Mouse (Mus musculus) stomach, adult 2 months (tissue): ENCODE results near the gene Olfr372. TPM values are rescaled to one million over a fixed set of nuclear protein-coding genes. Genes with fewer than 3 reads are reported as not detected.

Source experiments
- polyA plus RNA-seq: library from polyadenylated mRNA; depleted of rRNA; stranded (reverse); fragments of >200 nt; gene quantifications from 2 replicates; pipeline ENCODE4 v1.2.3, GENCODE M21; 2012; rRNA removed

The Olfr372 gene
- polyA plus RNA-seq = not detected in 2 replicates

GRCm38 (mm10) chr8:72040918-72041317 lies at the start of gene Olfr372:
Olfr372 (plus strand) TSS chr8:72041218.

GRCm38 (mm10) chr8:72009473-72009872 lies 31.5 kb upstream of the Olfr372 start, which contains the start of gene Cyp4f18:
Cyp4f18 (minus strand) TSS chr8:72009626.

DNA sequence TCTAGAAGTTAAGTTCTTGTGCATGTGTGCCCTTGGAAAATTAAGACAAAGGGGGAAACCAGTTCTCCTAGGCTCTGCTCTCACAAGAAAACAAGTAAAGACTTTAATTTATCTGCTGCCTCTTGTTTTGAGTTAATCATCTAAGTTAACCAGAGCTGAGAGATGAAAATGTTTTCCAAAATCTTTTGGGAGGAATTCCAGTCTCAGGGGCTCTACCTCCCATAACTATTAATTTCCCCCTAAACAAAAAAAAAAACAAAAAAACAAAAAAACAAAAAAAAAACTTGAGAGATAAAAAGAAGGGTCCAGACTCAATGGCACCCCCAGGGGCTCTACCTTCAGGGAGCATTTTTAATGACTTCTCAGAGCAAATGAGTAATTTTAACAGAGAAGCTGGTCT lies 41.9 kb downstream of the Olfr372 start, which contains the start of gene Olfr373:
TSS of gene Olfr373 (plus strand) at position 301 of the 400 bp plus-strand sequence.

GRCm38 (mm10) chr8:72106740-72107139 lies 65.7 kb downstream of the Olfr372 start, which contains the start of gene Olfr374:
Olfr374 (plus strand) TSS chr8:72107040.

Other genes starting within 250 kb of the Olfr372 start
- gene Zfp709, start 159.2 kb upstream of the Olfr372 start, polyA plus RNA-seq = 0.01 and 0.08 TPM in 2 replicates
- not detected in 2 replicates for gene Zfp882, start 132.6 kb upstream of the Olfr372 start, polyA plus RNA-seq
- gene Zfp617, start 132.6 kb upstream of the Olfr372 start, polyA plus RNA-seq = 0.18 and 0.32 TPM in 2 replicates
- 0.68 and 1.4 TPM in 2 replicates for gene Zfp961, start 90.2 kb upstream of the Olfr372 start, polyA plus RNA-seq
- gene Cyp4f18, start 31.6 kb upstream of the Olfr372 start, polyA plus RNA-seq = 6.1 and 21.1 TPM in 2 replicates
- not detected in 2 replicates for gene Olfr373, start 42.0 kb downstream of the Olfr372 start, polyA plus RNA-seq
- not detected in 2 replicates for gene Olfr374, start 65.8 kb downstream of the Olfr372 start, polyA plus RNA-seq
- gene Tpm4, start 93.8 kb downstream of the Olfr372 start, polyA plus RNA-seq = 26.4 and 27.0 TPM in 2 replicates
- gene Rab8a, start 120.0 kb downstream of the Olfr372 start, polyA plus RNA-seq = 15.6 and 16.6 TPM in 2 replicates
- 2.1 and 2.7 TPM in 2 replicates for gene Hsh2d, start 148.4 kb downstream of the Olfr372 start, polyA plus RNA-seq
- gene Cib3, start 171.6 kb downstream of the Olfr372 start, polyA plus RNA-seq = 0.16 TPM in 1 of 2 replicates, not detected in the other
- not detected in 2 replicates for gene Gm11034, start 172.4 kb downstream of the Olfr372 start, polyA plus RNA-seq
- 14.5 and 17.2 TPM in 2 replicates for gene Fam32a, start 178.5 kb downstream of the Olfr372 start, polyA plus RNA-seq
- 19.7 and 21.1 TPM in 2 replicates for gene Ap1m1, start 198.8 kb downstream of the Olfr372 start, polyA plus RNA-seq